Mouse (Mus musculus): ENCODE data around the gene Sco2.
A peak's percentile ranks its signal among the peaks of the same experiment; 100 is the strongest.

Gene Sco2

DNA sequence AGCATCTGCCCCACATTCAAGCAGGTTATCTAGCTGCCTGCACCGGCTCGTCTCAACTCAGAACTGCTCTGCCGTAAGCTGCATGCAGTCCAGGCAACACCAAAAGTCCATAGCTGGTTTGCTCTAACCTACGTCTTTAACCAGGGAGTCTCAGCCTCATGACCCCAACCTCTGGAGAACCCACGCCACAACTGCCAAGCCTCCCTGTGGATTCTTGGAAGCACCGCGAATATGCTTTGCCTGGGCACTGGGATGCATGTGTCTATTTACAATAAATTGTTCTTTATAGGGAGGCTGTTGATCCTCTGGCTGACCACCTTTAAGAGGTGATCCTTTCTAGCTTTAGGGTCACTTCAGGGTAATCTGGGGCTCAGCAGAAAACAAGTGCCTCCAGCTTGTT is 1.1 kb downstream of the Sco2 start:
- DNase-seq: no peak

DNA sequence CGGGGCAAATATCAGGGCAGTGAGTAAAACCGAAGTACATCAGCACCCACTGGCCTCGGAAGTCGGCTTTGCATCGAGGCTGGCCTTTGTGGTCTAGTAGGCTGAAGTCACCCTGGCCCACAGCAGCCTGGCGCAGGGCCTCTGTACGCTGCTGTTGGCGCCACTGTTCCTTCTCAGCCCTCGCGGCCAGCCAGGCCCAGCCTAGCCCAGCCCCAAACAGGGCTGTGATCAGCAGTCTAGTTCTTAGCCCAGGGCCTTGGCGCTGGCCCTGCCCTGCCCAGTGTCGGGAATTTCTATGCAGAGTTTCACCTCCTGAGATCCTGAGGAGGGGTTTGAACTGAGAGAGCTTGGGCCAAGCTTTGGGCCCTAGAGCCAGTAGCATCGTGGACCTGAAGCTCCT is 1.6 kb downstream of the Sco2 start:
- no peak for DNase-seq

DNA sequence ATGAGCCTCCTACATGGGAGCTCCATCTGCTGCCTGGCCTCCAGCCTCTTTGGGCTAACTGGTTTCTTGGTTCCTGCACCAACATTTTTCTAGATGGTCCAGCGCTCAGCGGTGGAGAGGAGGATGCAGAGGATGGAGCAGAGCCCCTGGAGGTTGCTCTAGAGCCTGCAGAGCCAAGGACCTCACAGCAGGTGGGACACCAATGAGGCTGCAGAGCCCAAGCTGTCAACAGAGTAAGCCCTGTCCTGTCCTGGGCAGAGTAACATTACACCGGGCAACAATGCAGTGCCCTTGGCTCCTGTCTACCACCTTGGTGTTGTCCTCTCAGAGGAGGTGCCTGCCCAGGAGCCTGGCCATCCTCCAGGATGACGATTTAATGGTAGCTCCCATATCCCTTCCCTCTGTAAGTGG is 8.5 kb downstream of the Sco2 start:
- DNase-seq: no peak

DNA sequence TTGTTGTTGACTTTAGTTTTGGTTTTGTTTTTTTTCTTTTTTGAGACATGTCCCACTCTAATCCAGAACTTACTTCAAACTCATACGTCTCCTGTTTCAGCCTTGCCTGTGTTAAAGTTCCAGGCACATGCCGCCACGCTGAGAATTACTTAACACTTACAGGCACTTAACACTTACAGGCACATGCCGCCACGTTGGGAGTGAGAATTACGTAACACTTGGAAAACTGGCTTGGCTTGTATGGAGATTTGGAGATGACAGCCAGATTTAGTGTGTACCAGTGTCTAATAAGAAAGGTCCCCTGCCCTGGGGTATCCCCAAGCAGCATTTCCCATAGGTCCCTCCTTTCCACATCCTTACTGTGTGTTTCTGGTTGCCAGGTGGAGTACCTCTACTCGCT is 10.6 kb downstream of the Sco2 start:
- DNase-seq: no peak

DNA sequence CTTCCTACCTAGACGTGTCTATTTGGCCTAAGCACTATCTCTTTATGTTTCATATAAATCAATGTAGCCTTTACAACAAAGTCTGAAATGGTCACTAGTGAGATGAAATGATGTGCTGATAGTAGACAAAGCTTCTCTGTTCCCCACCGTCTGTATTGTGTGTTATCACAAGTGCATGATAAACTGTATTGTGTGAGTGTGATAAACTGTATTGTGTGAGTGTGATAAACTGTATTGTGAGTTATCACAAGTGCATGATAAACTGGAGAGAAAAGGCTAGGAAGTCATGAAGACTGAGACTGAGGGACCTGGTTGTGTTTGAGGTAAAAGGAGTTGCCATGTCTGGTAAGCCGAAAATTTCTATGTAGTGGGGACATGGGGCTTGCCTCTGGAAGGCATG is 14.9 kb downstream of the Sco2 start:
- no peak for DNase-seq

DNA sequence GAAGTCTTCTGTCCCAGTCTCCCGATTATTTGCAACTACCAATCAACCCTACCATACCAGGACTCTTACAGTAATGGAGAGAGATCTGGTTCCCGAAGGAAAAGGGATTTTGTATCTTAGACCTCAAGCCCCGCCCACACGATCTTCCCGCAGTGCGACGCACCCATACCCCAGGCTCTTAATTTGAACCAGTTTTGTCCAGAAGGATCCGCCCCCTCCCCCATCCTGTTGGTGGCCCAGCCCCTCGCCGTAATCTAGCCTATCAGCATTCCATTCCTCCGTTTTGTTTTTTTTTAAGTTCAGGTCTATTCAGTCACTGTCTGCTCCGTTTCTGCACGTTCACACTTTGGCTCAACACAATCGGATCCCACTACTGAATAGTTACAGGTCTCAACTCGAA is 17.3 kb downstream of the Sco2 start:
- DNase-seq: peak; percentile 89

DNA sequence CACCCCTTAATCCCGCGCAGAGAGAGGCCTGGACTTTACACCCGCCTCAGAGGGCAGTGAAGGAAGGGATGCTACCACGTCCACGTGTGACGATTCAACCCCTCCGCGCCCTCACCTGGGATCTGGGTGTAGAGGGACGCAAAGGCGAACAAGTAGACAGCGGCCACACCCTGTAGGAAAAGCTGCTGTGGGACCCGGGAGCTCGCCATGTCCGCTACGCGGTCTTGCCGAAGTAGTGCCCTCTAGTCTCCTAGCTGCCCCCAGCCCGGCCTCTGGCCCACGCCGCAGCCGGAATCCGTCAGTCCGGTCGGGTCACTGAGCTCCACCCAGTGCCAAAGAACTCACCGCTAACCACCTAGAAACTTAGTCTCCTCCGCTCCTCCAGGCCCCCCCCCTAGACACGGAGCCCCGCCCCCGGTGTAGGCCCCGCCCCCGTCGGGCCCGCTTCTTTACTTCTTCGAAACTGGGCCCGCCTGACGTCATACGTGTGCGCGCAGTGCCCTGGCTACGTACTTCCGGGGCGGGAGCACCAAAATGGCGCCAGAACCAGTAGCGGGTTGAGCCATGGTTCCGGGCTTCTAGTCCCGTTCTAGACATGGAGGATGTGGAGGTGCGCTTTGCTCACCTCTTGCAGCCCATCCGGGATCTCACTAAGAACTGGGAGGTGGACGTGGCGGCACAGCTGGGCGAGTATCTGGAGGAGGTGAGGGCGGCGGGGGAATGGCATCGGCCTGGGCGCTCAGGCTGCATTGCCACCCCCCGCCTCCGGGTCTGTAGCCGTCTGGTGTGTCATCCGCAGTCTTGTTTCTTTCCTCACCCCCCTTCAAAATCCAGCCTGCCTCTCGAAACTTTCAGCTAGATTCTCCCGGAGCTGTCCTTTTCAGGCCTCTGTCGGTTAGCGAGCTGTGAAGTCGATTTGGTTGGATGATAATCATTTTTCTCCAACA is 18.1 kb downstream of the Sco2 start, which contains the start of the genes Lmf2 and Ncaph2:
Gene Lmf2 (minus strand): TSS at position 419 of the 947 bp plus-strand sequence.
Gene Ncaph2 (plus strand): TSS at position 479 of the 947 bp plus-strand sequence.
- DNase-seq: peak; percentile 97

DNA sequence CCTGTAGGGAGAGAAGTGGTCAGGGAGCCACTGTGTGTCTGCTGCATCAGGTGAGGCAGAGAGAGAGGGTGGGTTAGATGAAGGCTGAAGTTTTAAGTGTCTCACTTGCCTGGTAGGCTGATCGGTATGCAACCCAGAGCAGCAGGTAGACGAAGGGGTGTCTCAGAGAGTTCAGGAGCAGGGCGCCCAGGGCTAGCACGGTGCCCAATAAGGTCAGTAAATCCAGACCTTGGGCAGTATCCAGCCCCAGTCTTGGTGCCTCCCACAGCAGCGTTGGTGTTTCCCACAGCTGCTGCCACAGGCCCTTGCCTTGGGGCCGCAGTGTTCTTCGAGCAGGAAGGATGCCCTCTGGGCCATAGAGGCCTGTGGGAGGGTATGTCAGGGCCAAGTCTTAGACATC is 19.2 kb downstream of the Sco2 start:
- DNase-seq: no peak

DNA sequence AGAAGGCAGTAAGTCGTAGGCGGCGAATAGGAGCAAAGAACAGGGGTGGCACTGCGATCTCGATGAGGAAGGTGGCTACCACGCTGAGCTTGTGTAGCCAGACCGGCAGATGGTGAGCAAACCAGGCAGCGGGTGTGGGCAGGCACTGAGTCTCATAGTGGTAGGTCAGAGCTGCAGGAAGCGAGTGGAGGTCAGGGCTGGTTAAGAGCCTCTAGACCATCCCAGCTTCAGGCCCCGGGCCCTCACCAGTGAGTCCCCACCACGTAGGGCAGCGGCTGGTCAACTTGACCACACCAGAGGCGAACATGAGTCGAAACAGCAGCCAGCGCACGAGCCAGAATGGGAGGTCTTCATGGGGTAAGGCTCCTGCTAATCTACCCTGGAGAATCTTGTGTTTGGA is 19.8 kb downstream of the Sco2 start:
- DNase-seq: no peak

DNA sequence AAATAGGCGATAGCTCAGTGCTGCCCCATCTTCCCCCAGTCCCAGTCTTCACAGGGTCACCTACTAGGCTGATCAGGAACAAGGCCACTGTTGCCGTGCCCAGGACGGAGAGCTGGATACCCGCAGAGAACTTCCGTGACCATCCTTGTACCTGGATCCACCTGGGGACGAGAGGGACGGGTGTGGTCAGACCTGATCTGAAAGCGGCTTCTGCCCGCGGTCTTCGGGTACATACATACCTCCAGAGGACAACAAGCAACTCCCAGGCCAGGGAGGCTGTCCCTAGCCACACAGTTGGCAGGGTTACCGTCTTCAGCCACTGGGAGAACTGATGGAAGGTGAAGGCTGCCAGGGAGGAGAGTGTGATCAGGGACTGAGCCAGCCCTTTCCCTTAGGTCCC is 20.9 kb downstream of the Sco2 start:
- DNase-seq: no peak

DNA sequence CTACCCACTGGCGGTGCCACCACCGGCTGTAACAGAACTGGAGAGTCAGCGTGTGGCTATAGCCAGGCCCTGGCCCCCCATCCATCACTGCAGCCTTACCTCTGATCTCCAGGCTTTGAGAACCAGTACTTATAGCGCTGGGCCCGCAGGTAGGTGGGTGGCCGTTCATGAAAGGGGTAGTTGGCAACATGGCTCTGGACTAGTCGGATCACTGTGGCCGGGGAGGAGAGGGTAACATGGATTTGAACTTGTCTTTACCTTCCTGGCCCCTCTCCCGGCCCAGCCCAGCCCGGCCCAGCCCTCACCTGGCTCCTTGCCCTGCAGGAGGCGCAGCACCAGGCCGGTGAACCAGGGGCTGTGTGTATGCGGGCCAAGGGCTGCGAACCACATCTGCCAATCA is 21.6 kb downstream of the Sco2 start:
- DNase-seq: no peak

DNA sequence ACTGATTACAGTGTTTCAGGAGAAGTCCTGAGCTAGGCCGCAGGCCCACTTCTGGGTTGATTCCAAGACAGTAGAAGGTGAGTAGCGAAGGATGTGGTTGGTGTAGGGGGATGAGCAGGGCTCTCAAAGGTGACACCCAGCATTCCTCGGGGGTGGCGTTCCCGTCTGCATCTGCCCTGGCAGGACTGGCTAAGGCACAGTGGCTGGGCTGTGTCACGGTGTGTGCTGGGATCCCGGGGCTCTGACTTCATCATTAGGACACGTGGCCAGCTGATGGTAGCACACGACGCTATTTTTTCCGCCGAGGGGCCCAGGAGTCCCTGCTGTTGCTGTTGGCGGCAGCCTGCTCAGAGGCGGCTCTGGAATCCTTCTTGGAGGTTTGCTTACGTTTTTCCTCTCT is 22.3 kb downstream of the Sco2 start:
- DNase-seq: no peak

DNA sequence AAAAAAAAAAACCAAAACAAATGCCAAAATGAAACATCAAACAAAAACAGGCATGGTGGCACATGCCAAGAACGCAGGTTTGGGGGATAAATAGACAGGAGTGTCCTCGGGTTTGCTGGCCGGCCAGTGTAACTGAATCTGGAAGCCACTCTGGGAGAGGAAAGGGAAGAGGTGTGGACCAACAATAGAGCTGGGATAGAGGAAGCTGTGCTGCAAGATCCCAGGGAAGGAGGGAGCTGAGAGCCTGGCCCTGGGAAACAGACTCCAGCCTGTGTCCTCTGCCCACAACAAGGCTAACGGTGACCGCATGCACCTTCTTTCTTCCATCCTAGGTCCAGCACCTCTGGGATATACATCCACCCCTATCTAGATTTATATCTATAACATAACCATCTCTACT is 23.2 kb downstream of the Sco2 start:
- no peak for DNase-seq

DNA sequence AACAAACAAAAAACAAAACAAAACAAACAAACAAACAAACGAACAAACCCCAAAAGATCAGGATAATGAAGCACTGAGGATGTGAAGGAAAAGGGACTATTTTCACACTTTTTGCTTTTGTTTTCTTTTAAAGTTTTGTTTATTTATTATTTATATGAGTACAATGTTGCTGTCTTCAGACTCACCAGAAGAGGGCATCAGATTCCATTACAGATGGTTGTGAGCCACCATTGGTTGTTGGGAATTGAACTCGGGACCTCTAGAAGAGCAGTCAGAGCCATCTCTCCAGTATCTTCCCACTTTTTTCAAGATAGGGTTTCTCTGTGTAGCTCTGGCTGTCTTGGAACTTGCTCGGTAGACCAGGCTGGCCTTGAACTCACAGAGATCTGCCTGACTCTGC is 30.3 kb downstream of the Sco2 start:
- no peak for DNase-seq

DNA sequence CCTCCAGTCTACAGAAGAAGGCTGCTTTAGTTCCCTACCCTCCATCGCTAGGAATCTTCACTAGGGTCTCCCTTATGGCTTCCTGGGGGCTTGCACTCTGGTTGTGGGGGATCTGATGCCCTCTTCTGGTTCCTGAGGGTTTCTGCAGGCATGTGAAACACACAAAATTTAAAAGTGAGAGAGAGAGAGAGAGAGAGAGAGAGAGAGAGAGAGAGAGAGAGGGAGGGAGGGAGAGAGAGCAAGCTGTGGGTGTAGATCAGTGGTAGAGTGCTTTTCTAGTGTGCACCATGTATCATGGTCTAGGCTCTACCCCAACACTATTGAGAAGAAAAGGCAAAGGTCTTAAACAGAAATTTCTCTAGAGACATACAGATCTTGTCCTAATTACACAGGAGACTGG is 32.0 kb downstream of the Sco2 start:
- no peak for DNase-seq

DNA sequence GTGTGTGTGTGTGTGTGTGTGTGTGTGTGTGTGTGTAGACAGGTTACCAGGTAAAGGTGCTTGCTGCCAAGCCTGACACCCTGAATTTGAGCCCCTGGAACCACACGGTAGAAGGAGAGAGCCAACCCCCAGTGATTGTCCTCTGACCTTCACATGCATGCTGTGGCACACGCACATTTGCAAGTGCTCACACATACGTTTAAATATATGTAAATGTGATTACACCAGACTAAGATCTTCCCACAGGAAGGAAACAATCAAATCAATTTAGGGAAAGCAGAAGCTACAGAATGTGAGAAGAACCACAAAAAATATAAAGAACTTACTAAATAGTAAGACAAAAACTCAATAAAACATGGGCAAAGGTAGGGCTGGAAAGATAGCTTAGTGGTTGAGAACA is 33.5 kb downstream of the Sco2 start:
- no peak for DNase-seq

DNA sequence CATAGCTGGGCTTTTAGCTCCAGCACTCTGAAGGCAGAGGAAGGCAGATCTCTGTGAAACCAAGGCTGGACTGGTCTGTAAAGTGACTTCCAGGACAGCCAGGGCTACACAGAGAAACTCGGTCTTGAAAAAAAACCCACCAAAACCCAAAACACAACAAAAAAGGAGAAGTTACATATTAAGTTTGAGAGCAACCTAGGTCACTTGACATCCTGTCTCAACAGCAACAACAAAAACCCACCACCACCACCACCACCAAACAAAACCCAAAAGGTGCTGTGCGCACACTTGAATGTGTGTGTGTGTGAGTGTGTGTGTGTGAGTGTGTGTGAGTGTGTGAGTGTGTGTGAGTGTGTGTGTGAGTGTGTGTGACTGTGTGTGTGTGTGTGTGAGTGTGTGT is 34.0 kb downstream of the Sco2 start:
- DNase-seq: no peak

DNA sequence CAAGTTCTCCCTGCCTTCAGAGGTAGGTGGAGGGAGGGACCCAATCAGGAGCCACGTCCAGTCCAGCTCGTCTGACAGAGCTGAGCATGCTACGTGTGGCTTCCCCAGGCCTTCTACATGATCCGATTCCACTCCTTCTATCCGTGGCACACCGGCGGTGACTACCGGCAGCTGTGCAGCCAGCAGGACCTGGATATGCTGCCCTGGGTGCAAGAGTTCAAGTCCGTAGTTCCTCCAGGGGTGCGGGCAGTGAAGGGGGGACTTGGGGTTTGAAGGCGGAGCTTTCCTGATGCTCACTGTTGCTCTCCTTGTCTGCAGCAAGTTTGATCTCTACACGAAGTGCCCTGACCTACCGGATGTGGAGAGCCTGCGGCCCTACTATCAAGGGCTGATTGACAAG is 37.2 kb downstream of the Sco2 start:
- no peak for DNase-seq

DNA sequence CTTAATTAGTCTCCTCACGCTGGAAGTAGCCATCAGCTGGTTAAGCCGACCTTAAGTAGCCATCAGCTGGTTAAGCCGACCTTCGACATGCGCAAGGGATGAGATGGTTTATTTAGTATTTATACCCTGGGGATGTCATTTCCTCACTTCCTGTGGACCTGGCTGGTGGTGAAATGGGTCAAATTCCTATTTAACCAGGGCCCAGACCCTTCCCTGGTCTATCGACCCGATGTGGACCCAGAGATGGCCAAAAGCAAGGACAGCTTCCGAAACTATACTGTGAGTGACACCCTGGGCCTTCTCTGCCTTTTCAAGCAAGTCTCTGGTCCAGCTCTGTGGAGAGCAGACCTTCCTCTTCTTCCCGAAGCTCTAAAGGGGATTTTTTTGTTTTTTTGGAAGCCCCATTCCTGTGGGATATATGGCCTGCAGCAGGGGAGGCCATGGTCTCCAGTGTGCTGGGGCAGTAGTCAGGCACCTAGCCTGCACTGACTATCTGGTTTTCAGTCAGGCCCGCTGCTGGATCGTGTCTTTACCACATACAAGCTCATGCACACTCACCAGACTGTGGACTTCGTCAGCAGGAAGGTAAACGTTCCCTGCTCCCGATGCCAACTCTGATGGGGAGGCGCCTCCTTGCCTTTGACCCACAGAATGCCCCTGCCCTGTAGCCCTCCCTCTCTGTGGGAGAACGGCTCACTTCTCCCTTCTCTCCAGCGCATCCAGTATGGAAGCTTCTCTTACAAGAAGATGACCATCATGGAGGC is 38.7 kb downstream of the Sco2 start:
- peak; percentile 28 for DNase-seq

DNA sequence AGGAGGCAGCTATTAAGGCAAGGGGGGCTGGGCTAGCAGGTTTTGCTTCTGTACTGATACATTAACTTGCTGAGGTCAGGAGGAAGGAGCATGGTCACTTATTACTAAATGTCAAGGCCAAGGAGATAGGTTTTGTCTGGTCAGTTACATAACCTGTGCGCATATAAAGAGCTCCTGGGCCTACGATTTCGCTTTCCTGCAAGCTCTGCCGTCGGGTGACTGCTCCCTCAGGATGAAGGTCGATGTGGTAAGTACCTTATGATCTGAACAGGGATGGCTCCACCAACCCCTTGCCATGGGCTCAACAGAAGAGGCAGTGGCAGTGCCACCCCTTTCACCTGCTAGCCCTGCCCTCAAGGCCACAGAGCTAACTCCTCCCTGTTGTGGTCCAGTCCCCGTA is 39.4 kb downstream of the Sco2 start, which contains the start of gene Miox:
Gene Miox (plus strand): TSS at position 128 of the 400 bp plus-strand sequence.
- DNase-seq: peak; percentile 81

DNA sequence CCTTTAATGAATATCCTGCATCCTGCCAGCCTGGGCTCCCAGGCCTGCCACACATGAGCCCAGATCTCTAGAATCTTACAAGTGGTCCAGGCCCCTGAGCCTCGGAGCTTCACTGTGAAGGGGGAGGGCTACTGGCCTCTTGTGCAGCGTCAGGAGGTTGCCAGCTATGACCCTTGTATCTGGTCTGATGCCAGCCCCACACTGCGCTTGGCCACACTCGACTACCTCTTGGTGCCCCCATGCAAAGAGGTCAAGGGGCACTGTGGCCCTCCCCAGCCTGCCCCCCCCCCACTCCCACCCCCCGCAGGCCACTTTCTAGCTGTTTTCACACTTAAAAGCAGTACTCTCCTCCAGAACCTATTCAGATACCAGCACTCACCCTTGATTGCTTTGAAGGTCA is 47.2 kb downstream of the Sco2 start:
- DNase-seq: peak; percentile 83

DNA sequence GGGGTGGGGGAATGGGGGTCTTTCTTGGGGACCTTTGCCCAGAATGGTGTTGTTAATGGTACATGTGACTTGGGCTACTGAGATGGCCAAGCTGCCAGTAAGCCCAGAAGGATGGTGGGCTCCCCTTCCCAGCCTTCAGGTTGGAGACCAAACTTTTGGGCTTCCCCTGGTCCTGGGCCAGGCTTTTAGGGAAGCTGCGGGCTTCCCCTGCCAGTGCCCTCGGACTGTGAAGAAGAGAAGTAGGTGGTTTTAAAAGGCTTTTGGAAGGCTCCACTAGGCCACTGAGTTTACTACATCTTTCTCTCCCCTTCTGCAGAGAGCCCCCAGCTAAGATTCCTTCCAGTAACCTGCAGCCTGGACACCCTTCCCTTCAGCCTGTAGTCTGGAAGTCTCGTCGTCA is 50.0 kb downstream of the Sco2 start:
- no peak for DNase-seq

DNA sequence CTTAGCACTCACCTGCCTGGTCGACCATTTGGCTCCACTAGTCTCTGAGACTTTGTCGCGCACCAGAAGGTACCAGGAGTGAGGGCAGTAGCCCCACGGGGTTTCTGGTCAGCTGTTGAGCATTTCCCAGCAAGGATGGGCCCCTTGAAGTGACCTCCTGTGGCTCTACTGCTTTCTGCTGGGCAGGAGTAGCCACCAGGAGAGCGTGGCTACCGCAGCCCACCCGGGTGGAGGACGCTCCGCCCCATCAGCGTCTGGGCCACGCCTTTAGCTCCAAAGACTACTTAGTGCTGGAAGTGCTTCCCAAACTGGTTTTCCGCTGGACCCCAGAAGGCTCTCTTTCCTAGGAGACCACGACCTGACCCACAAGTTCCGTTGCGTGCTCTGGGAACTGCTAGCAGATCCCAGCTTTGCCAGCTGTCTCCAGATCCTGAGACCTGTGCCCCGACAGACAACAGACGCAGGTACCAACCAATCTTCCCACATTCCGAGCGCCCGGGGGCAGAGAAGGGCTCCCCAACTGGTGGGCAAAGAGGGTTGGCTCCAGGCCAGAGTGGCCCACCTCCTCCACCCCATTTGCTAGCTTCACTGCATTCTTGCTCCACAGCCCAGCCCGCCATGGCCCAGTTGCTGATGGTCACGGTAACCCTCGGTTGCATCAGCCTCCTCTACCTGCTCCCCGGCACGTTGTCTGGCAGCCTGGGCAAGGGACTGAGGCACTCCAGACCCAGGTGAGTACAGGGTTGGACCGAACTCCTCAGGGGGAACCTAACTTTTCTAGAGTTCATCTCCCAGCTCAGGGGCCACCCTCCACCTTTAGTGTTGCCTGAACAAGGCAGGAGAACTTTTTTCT is 50.8 kb downstream of the Sco2 start, which contains the start of gene Adm2:
Gene Adm2 (plus strand): TSS at position 51 of the 853 bp plus-strand sequence.
- no peak for DNase-seq

All from kidney, postnatal 14 days (tissue).